Mouse (Mus musculus) thymus, postnatal 4 days (tissue): Measurements from ENCODE around the gene Aurkb.

Experiments
- DNase-seq: peaks from one replicate; pipeline ENCODE4 v3.0.0; 2021

The Aurkb gene

GRCm38 (mm10) chr11:69099177-69099914 is 53.9 kb downstream of the Aurkb start:
- DNase-seq, result no peak

GRCm38 (mm10) chr11:69099915-69100345 is 54.5 kb downstream of the Aurkb start:
- peak; percentile 92 for DNase-seq

- DNase-seq, result peak; percentile 24
Observed at GRCm38 (mm10) chr11:69100639-69101360, 55.4 kb downstream of the Aurkb start.
